Mouse (Mus musculus) liver, postnatal 0 days (tissue): ENCODE results near the gene Macf1. TPM values are rescaled to one million over a fixed set of nuclear protein-coding genes. Genes with fewer than 3 reads are reported as not detected.

Source experiments
- ATAC-seq: fragments of 200-750 bp; cut with Nextera tagmentation; 2 replicates; pipeline ENCODE4 v1.8.0; 2017; ENCODE audit warnings: mild to moderate bottlenecking, moderate library complexity
- DNase-seq: peaks from one replicate; pipeline ENCODE4 v3.0.0-alpha.2; 2016
- H3K27ac ChIP-seq: fragments of 300-500 bp; sonication (generic); 2 replicates; pipeline ENCODE4 v1.5.1; 2014; ENCODE audit warnings: antibody characterized with exemption, moderate library complexity, mild to moderate bottlenecking, low read depth
- H3K27me3 ChIP-seq: fragments of 300-500 bp; sonication (generic); 2 replicates; pipeline ENCODE4 v1.6.1; 2014; ENCODE audit warnings: low read length, control low read depth, mixed read lengths; ENCODE audit not compliant: insufficient read depth
- H3K36me3 ChIP-seq: fragments of 300-500 bp; sonication (generic); replicated peaks from 2 replicates; pipeline ENCODE4 v1.6.1; 2014; ENCODE audit warnings: mild to moderate bottlenecking, control low read depth, low read length, moderate library complexity, mixed read lengths; ENCODE audit not compliant: insufficient read depth
- H3K4me1 ChIP-seq: fragments of 300-500 bp; sonication (generic); 2 replicates; pipeline ENCODE4 v1.6.1; 2014; ENCODE audit warnings: antibody characterized with exemption, mild to moderate bottlenecking, control low read depth; ENCODE audit not compliant: insufficient read depth
- H3K4me2 ChIP-seq: fragments of 300-500 bp; sonication (generic); 2 replicates; pipeline ENCODE4 v1.6.1; 2014; ENCODE audit warnings: low read depth, mild to moderate bottlenecking, low read length, moderate library complexity, mixed read lengths
- H3K4me3 ChIP-seq: fragments of 300-500 bp; sonication (generic); 2 replicates; pipeline ENCODE4 v1.5.1; 2014; ENCODE audit warnings: low read depth, low read length
- H3K9ac ChIP-seq: fragments of 300-500 bp; sonication (generic); replicated peaks from 2 replicates; pipeline ENCODE4 v1.6.1; 2014; ENCODE audit warnings: mild to moderate bottlenecking, moderate library complexity
- H3K9me3 ChIP-seq: fragments of 300-500 bp; sonication (generic); 2 replicates; pipeline ENCODE4 v1.6.1; 2016; ENCODE audit warnings: mild to moderate bottlenecking, control low read depth, low read length, mixed read lengths
- CTCF ChIP-seq: sonication (generic); IDR thresholded peaks from 2 replicates; pipeline ENCODE4 v1.5.1; 2016; ENCODE audit warnings: antibody characterized with exemption, low read depth
- EP300 ChIP-seq: IDR thresholded peaks from 2 replicates; pipeline ENCODE4 v1.6.1; 2016; ENCODE audit warnings: antibody characterized with exemption, low read depth, mild to moderate bottlenecking
- WGBS: fragments of 180-500 bp; shearing (Covaris S2); extraction: QIAGEN DNeasy Blood & Tissue Kit; methylation state at CpG from one replicate; pipeline ENCODE4 v1.1.7; 2014; ENCODE audit not compliant: insufficient replicate concordance; 5-methylcytosine and 5-hydroxymethylcytosine counted together
- polyA plus RNA-seq: library from polyadenylated mRNA; unstranded; fragments of >200 nt; fragmentation: Nextera tagmentation; extraction: Ambion mirVana; gene quantifications from 2 replicates; pipeline ENCODE4 v1.2.1, GENCODE M21; 2015

Macf1 gene
- polyA plus RNA-seq, 1 experiment from 2014 or later = 11.3 TPM

GRCm38 (mm10) chr4:123589496-123589895 lies 94.7 kb downstream of the Macf1 start:
- no peak for TF ChIP-seq CTCF
- no peak for TF ChIP-seq EP300
- Histone ChIP-seq H3K36me3 (no peaks in the 10 kb centered on the region), H3K9ac (no peak overlapping the region), H3K4me3 (no peak overlapping the region), H3K4me2 (no peak overlapping the region), H3K4me1 (peaks cover 15% of the 10 kb centered on the region), H3K27me3 (no peaks in the 10 kb centered on the region), H3K27ac (no peak overlapping the region), H3K9me3 (no peaks in the 10 kb centered on the region)
- DNase-seq (no peak), ATAC-seq (no peak)
- 60% methylated on average over 3 of the region's 3 CpGs for WGBS

- Histone ChIP-seq H3K27ac (no peak overlapping the region), H3K27me3 (no peaks in the 10 kb centered on the region), H3K36me3 (no peaks in the 10 kb centered on the region), H3K9ac (no peak overlapping the region), H3K4me1 (peaks cover 9% of the 10 kb centered on the region; the same call in 1 of the 2 replicates), H3K9me3 (no peaks in the 10 kb centered on the region), H3K4me3 (no peak overlapping the region), H3K4me2 (no peak overlapping the region)
- ATAC-seq = peak; percentile 42
- 39% methylated on average over 7 of the region's 7 CpGs for WGBS
- peak; percentile 27 for DNase-seq
- TF ChIP-seq CTCF (peak; percentile 53), EP300 (no peak)
Measured at GRCm38 (mm10) chr4:123588353-123589301, 95.5 kb downstream of the Macf1 start.

- ATAC-seq (peak; percentile 24; the same call in 1 of the 2 replicates), DNase-seq (no peak)
- Histone ChIP-seq H3K27ac (no peak overlapping the region), H3K27me3 (no peaks in the 10 kb centered on the region), H3K36me3 (no peaks in the 10 kb centered on the region), H3K4me1 (0 out of 2 replicates have a peak, but pooled peaks cover 5% of the 10 kb centered on the region), H3K4me2 (0 out of 2 replicates have a peak overlapping the region, but pooled peaks have one; percentile 3), H3K9me3 (no peaks in the 10 kb centered on the region), H3K9ac (no peak overlapping the region), H3K4me3 (no peak overlapping the region)
- 75% methylated on average over 3 of the region's 3 CpGs for WGBS
- TF ChIP-seq EP300 = no peak
- no peak for TF ChIP-seq CTCF
Measured at GRCm38 (mm10) chr4:123587616-123588015, 96.5 kb downstream of the Macf1 start.

GRCm38 (mm10) chr4:123584720-123585093 lies 99.5 kb downstream of the Macf1 start:
- TF ChIP-seq EP300 (no peak), CTCF (no peak)
- ATAC-seq (no peak), DNase-seq (no peak)
- Histone ChIP-seq H3K4me1 (peaks cover 10% of the 10 kb centered on the region), H3K4me3 (no peak overlapping the region), H3K27me3 (no peaks in the 10 kb centered on the region), H3K9me3 (no peaks in the 10 kb centered on the region), H3K9ac (no peak overlapping the region), H3K27ac (no peak overlapping the region), H3K4me2 (no peak overlapping the region), H3K36me3 (no peaks in the 10 kb centered on the region)
- WGBS = 49% methylated on average over 3 of the region's 3 CpGs

GRCm38 (mm10) chr4:123584084-123584719 lies 100.0 kb downstream of the Macf1 start:
- ATAC-seq = peak; percentile 58
- no peak overlapping the region for H3K27ac ChIP-seq

GRCm38 (mm10) chr4:123577469-123578088 lies 106.6 kb downstream of the Macf1 start:
- peak overlapping the region; percentile 59; the same call in 1 of the 2 replicates for H3K27ac ChIP-seq

More at GRCm38 (mm10) chr4:123584084-123584719, 100.0 kb downstream of the Macf1 start:
- Histone ChIP-seq H3K36me3 (no peaks in the 10 kb centered on the region), H3K4me3 (no peak overlapping the region), H3K9ac (no peak overlapping the region), H3K9me3 (no peaks in the 10 kb centered on the region), H3K4me2 (no peak overlapping the region), H3K27me3 (no peaks in the 10 kb centered on the region), H3K4me1 (peaks cover 10% of the 10 kb centered on the region)
- WGBS = 37% methylated on average over 8 of the region's 8 CpGs
- TF ChIP-seq CTCF (peak; percentile 74), EP300 (no peak)
- peak; percentile 19 for DNase-seq

More at GRCm38 (mm10) chr4:123577469-123578088, 106.6 kb downstream of the Macf1 start:
- TF ChIP-seq EP300 = no peak
- no peak for TF ChIP-seq CTCF
- Histone ChIP-seq H3K4me2 (no peak overlapping the region), H3K4me1 (peaks cover 21% of the 10 kb centered on the region), H3K9me3 (no peaks in the 10 kb centered on the region), H3K9ac (no peak overlapping the region), H3K36me3 (no peaks in the 10 kb centered on the region), H3K27me3 (no peaks in the 10 kb centered on the region), H3K4me3 (no peak overlapping the region)
- no peak for ATAC-seq
- WGBS = 21% methylated on average over 2 of the region's 2 CpGs
- DNase-seq = no peak
